Mouse (Mus musculus) hindbrain, embryonic 11.5 days (tissue): ENCODE measurements around the gene Zc2hc1c. TPM values are rescaled to one million over a fixed set of nuclear protein-coding genes. Genes with fewer than 3 reads are reported as not detected.
"Not testable (repeated sequence)": the region's sequence is repeated elsewhere in the genome, so short reads cannot be mapped to it uniquely, and the experiment has no call there.

ENCODE experiments used
- ATAC-seq: fragments of 200-750 bp; cut with Nextera tagmentation; 2 replicates; pipeline ENCODE4 v1.8.0; 2017; ENCODE audit warnings: mild to moderate bottlenecking, moderate TSS enrichment, moderate library complexity; ENCODE audit not compliant: low FRiP score
- DNase-seq: peaks from one replicate; pipeline ENCODE4 v3.0.0-alpha.2; 2015; ENCODE audit warnings: low spot score
- H3K27ac ChIP-seq: fragments of 300-500 bp; sonication (generic); 2 replicates; pipeline ENCODE4 v1.5.1; 2014; ENCODE audit warnings: mild to moderate bottlenecking, low read depth, low read length
- H3K27me3 ChIP-seq: fragments of 300-500 bp; sonication (generic); 2 replicates; pipeline ENCODE4 v1.6.1; 2014; ENCODE audit warnings: mild to moderate bottlenecking, low read length, moderate library complexity, mixed read lengths; ENCODE audit not compliant: control insufficient read depth, insufficient read depth
- H3K36me3 ChIP-seq: fragments of 300-500 bp; sonication (generic); 2 replicates; pipeline ENCODE4 v1.6.1; 2014; ENCODE audit warnings: mild to moderate bottlenecking, low read length, moderate library complexity, mixed read lengths; ENCODE audit not compliant: control insufficient read depth, insufficient read depth
- H3K4me1 ChIP-seq: fragments of 300-500 bp; sonication (generic); replicated peaks from 2 replicates; pipeline ENCODE4 v1.6.1; 2014; ENCODE audit warnings: low read length, mixed read lengths; ENCODE audit not compliant: control insufficient read depth, insufficient read depth
- H3K4me2 ChIP-seq: fragments of 300-500 bp; sonication (generic); replicated peaks from 2 replicates; pipeline ENCODE4 v1.6.1; 2014; ENCODE audit warnings: mild to moderate bottlenecking, low read depth, low read length
- H3K4me3 ChIP-seq: fragments of 300-500 bp; sonication (generic); 2 replicates; pipeline ENCODE4 v1.5.1; 2014; ENCODE audit warnings: low read depth, low read length
- H3K9ac ChIP-seq: fragments of 300-500 bp; sonication (generic); 2 replicates; pipeline ENCODE4 v1.6.1; 2014; ENCODE audit warnings: low read depth, low read length
- H3K9me3 ChIP-seq: fragments of 300-500 bp; sonication (generic); 2 replicates; pipeline ENCODE4 v1.6.1; 2016; ENCODE audit warnings: low read length; ENCODE audit not compliant: control insufficient read depth
- WGBS: fragments of 180-500 bp; shearing (Covaris S2); extraction: QIAGEN DNeasy Blood & Tissue Kit; methylation state at CpG from one replicate; pipeline ENCODE4 v1.1.7; 2014; 5-methylcytosine and 5-hydroxymethylcytosine counted together
- polyA plus RNA-seq: library from polyadenylated mRNA; unstranded; fragments of >200 nt; fragmentation: Nextera tagmentation; extraction: Ambion mirVana; gene quantifications from 2 replicates; pipeline ENCODE4 v1.2.1, GENCODE M21; 2014

Gene Zc2hc1c
- polyA plus RNA-seq, 1 experiment from 2014 or later: 1.5 TPM

GRCm38 (mm10) chr12:85280105-85280844, 8.1 kb upstream of the Zc2hc1c start:
- H3K27ac ChIP-seq: no peak overlapping the region
- H3K36me3 ChIP-seq: no peaks in the 10 kb centered on the region
- peaks cover 5% of the 10 kb centered on the region; the same call in 1 of the 2 replicates for H3K4me1 ChIP-seq
- peak overlapping the region; percentile 90 for H3K9ac ChIP-seq
- H3K4me3 ChIP-seq: peak overlapping the region; percentile 79
- no peaks in the 10 kb centered on the region for H3K9me3 ChIP-seq
- H3K4me2 ChIP-seq: peak overlapping the region; percentile 86
- peak; percentile 98 for DNase-seq
- peak; percentile 97 for ATAC-seq
- WGBS: under 1% methylated on average over 31 of the region's 31 CpGs
- H3K27me3 ChIP-seq: no peaks in the 10 kb centered on the region

DNA sequence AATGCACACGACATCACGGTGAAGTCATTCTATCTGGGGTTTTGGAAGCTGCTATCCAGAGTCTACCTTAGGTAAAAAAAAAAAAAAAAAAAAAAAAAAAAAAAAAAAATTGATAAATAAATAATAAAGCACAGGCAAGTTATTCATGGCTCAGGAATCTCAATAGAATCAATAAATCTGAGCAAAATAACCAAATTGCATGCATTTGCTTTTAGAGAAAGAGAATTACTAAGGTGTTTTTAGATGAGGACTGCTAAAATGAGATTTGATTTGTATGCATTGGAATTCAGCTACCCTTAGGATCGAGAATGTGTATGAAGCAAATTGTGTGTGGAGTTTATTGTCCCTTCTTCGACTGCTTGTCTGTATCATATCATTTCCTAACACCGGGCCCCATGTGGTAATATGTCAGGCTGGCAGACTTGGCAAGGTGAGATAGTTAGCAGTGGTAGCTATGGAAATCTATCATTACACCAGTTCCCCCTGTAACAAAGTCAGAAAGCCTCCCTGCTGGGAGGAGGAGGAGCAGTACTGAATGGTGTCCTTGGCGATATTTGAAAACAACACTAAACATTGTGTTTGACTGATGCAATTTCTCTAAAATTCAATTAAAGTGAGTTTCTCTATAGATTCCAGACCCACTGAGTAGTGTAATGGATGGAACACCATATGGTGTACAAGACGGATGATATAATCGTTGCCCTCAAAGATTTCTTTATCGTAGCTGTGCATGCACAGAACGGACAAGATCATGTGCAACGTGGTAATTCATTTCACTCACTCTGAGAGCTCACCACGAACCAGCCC, 7.3 kb upstream of the Zc2hc1c start:
- Histone ChIP-seq H3K27ac (no peak overlapping the region), H3K4me1 (peaks cover 5% of the 10 kb centered on the region; the same call in 1 of the 2 replicates), H3K9ac (no peak overlapping the region), H3K9me3 (no peaks in the 10 kb centered on the region), H3K4me2 (peak overlapping the region; percentile 86), H3K4me3 (no peak overlapping the region), H3K27me3 (no peaks in the 10 kb centered on the region), H3K36me3 (no peaks in the 10 kb centered on the region)
- DNase-seq (no peak), ATAC-seq (no peak; the same call in 1 of the 2 replicates)
- WGBS: 65% methylated on average over 12 of the region's 12 CpGs

- not testable (repeated sequence) for ATAC-seq, DNase-seq, H3K27me3 ChIP-seq, H3K36me3 ChIP-seq, H3K9me3 ChIP-seq, H3K4me2 ChIP-seq, H3K4me1 ChIP-seq, H3K27ac ChIP-seq, H3K9ac ChIP-seq, H3K4me3 ChIP-seq
- WGBS: 96% methylated on average over 1 of the region's 4 CpGs
Measured at GRCm38 (mm10) chr12:85281756-85282155, 6.6 kb upstream of the Zc2hc1c start.

GRCm38 (mm10) chr12:85284331-85284730, 4.1 kb upstream of the Zc2hc1c start:
- DNase-seq (no peak), ATAC-seq (no peak)
- 70% methylated on average over 8 of the region's 8 CpGs for WGBS
- Histone ChIP-seq H3K4me1 (peaks cover 7% of the 10 kb centered on the region; the same call in 1 of the 2 replicates), H3K4me2 (no peak overlapping the region), H3K9me3 (no peaks in the 10 kb centered on the region), H3K9ac (no peak overlapping the region), H3K4me3 (no peak overlapping the region), H3K27ac (no peak overlapping the region), H3K36me3 (no peaks in the 10 kb centered on the region), H3K27me3 (no peaks in the 10 kb centered on the region)

DNA sequence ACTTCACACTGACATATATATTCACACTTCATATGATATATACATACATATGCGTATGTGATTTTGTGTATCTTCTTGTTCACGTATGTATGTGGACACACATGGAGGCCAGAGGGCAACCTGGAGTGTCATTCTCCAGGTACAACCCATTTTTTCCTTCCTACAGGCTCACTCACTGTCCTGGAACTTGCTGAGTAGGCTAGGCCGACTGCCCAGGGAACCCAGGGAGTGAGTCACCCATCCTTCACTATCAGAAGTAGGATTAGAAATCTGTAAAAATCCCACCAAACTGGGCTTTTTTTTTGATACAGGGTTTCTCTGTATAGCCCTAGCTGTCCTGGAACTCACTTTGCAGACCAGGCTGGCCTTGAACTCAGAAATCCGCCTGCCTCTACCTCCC, 3.4 kb upstream of the Zc2hc1c start:
- Histone ChIP-seq H3K27me3 (no peaks in the 10 kb centered on the region), H3K36me3 (no peaks in the 10 kb centered on the region), H3K9me3 (no peaks in the 10 kb centered on the region), H3K27ac (no peak overlapping the region), H3K9ac (no peak overlapping the region), H3K4me2 (no peak overlapping the region), H3K4me3 (no peak overlapping the region), H3K4me1 (0 out of 2 replicates have a peak, but pooled peaks cover 2% of the 10 kb centered on the region)
- ATAC-seq: no peak
- WGBS: 88% methylated on average over 4 of the region's 4 CpGs
- no peak for DNase-seq

GRCm38 (mm10) chr12:85286941-85287340, 1.4 kb upstream of the Zc2hc1c start:
- no peak overlapping the region for H3K4me2 ChIP-seq
- DNase-seq (no peak), ATAC-seq (no peak)
- H3K27me3 ChIP-seq: no peaks in the 10 kb centered on the region
- 0 out of 2 replicates have a peak, but pooled peaks cover 2% of the 10 kb centered on the region for H3K4me1 ChIP-seq
- H3K4me3 ChIP-seq: no peak overlapping the region
- no peaks in the 10 kb centered on the region for H3K9me3 ChIP-seq
- H3K27ac ChIP-seq: no peak overlapping the region
- 30% methylated on average over 3 of the region's 5 CpGs for WGBS
- no peaks in the 10 kb centered on the region for H3K36me3 ChIP-seq
- H3K9ac ChIP-seq: no peak overlapping the region

GRCm38 (mm10) chr12:85287809-85288485, 444 bp upstream of the Zc2hc1c start, which contains the start of gene Acyp1:
Gene Acyp1, minus strand, starts transcription at chr12:85288438.
- no peaks in the 10 kb centered on the region for H3K27me3 ChIP-seq
- peak within 1 kb of the TSS; percentile 65 for H3K4me2 ChIP-seq
- DNase-seq: peak; percentile 58
- H3K36me3 ChIP-seq: no peaks in the 10 kb centered on the region
- peak within 1 kb of the TSS; percentile 37 for H3K9ac ChIP-seq
- 0 out of 2 replicates have a peak, but pooled peaks cover 2% of the 10 kb centered on the region for H3K4me1 ChIP-seq
- H3K4me3 ChIP-seq: peak within 1 kb of the TSS; percentile 40
- peak; percentile 76 for ATAC-seq
- 8% methylated on average over 21 of the region's 21 CpGs for WGBS
- no peaks in the 10 kb centered on the region for H3K9me3 ChIP-seq
- H3K27ac ChIP-seq: no peak within 1 kb of the TSS

GRCm38 (mm10) chr12:85289157-85290000, 988 bp downstream of the Zc2hc1c start:
- WGBS: 63% methylated on average over 24 of the region's 24 CpGs
- Histone ChIP-seq H3K9ac (peak overlapping the region; percentile 37; the same call in 1 of the 2 replicates), H3K27ac (no peak overlapping the region), H3K27me3 (no peaks in the 10 kb centered on the region), H3K4me2 (peak overlapping the region; percentile 65; the same call in 1 of the 2 replicates), H3K36me3 (no peaks in the 10 kb centered on the region), H3K4me3 (peak overlapping the region; percentile 40; the same call in 1 of the 2 replicates), H3K9me3 (no peaks in the 10 kb centered on the region), H3K4me1 (0 out of 2 replicates have a peak, but pooled peaks cover 2% of the 10 kb centered on the region)
- ATAC-seq: no peak
- DNase-seq: no peak
